Mouse (Mus musculus): ENCODE measurements around the gene Nxt2.
"Not testable (repeated sequence)": the region's sequence is repeated elsewhere in the genome, so short reads cannot be mapped to it uniquely, and the experiment has no call there.

The Nxt2 gene

GRCm38 (mm10) chrX:142226542-142226941 is at the start of gene Nxt2:
Nxt2 (plus strand) TSS chrX:142226770.
- DNase-seq = no peak

DNA sequence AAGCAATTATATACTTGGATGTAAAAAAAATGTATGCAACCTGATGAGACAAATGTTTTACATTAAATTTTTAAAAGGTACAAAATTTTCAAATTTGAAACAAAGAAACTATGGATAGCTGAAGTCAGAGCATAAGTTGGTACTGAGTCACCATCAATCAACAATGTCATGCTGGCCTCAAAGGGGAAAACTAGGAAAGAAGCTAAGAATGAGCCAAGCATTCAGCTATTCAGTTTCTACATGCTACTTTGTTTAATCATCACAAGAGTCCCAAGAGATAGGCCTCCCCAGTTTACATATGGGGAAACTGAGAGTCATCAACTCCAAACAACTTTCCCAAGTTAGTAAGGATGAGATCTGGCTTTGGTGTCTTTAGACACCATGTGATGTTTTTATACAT is 49.6 kb upstream of the Nxt2 start:
- no peak for DNase-seq

DNA sequence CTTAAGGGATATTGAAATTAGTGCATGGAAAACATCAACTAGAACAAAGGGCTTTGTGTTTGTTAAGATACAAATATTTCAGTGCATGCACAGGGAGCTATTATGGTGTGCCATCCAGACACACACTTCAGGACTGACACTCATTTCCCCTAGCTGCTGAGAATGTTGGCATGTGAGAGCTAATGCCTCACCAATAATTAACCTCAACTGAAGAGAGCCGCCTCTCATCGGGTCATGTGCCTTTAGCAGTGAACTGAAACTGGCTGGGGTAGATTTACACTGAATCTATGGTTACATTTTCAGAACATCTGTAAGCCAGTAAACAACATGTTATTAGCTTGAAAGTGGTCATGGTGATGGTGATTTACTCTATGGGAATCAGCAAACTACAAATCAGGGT is 44.5 kb upstream of the Nxt2 start:
- no peak for DNase-seq

GRCm38 (mm10) chrX:142189023-142189703 is 37.4 kb upstream of the Nxt2 start:
- DNase-seq = peak; percentile 18

GRCm38 (mm10) chrX:142190355-142190754 is 36.2 kb upstream of the Nxt2 start:
- DNase-seq = no peak

DNA sequence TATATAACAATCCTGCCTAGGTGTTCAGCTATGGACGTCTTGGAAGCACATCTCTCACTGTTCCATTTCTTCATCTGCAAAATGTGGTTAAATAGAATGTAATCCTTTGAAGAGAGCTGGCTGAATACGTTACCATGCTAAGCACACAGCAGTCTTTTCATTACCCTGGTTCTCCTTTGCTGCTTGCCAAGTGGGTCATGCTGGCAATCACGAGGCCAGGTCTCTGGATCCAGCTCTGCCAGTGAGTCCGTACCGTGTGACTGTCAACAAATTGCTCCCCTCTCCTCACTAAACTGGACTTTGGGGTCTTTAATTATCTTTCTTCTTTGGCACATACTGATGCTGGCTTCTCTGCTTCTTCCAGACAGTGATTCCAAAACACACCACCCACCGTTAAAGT is 32.1 kb upstream of the Nxt2 start:
- peak; percentile 3 for DNase-seq

DNA sequence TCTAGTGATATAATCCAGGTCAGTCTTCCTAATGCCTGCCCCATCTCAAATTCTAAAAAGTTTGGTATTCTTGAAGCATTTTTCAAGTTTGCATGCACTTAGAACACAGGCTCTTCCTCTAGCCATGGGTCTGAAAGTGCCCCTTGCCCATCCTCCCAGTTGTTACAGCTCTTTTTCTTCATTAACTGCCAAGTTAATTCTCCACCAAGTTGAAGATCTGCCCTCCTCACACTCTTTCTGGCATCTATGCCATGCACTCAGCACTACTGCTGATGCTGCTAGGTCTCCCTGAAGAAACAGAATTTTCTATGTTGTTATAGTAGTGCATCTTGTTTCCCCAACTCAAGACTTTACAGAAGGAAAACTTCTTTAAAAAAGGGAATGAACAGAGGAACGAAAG is 31.0 kb upstream of the Nxt2 start:
- no peak for DNase-seq

DNA sequence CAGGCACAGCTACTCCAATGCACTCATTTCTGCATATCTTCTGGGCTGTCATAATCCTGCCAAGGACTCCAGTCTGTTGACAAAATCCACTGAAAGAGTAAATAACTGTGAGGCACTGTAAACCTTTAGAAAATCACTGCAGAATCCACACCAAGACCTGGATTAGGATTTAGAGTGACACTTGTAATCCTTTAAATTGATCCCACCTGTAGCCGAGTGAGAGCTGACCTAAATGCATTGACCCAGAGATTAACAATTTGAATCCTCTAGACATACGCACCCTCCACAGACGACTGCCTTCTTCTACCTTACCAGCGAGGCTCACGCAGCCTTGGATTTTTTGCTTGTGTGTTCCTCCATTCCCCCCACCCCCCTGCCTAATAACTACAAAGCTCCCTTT is 29.7 kb upstream of the Nxt2 start, which contains the start of gene Gucy2f:
Gene Gucy2f (minus strand): TSS at position 101 of the 400 bp plus-strand sequence.
- no peak for DNase-seq

GRCm38 (mm10) chrX:142200295-142200694 is 26.3 kb upstream of the Nxt2 start:
- DNase-seq = peak; percentile 10

DNA sequence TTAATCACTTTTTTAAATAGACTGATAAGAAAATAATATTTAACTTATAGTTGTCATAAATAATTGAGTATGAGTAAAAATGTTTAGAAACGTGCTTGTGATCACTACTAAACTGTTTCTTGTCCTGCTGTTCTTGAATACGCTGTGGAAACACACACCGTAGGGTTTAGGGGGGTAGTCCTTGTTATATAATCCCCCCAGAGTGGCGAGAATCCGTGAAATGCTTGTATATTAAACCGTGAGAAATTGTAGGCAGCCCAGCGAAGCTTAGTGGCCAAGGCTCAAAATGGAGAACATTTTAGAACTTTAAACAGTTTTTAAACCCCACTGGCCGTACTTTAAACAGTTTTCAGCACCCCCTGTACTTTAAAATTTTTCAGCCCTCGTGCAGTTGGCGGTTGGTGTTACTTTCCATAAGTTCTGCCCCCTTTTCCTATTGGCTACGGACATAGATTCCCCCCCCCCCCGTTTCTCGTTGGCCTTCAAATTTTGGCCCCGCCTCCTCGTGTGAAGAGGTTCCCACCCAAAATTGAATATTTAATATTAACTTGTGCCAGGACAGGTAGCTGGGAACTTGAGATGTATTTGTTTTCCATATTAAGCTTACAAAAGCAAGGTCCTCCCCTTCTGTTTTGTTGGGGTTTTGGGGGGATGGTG is 956 bp downstream of the Nxt2 start:
- peak; percentile 14 for DNase-seq

GRCm38 (mm10) chrX:142228055-142228768 is 1.6 kb downstream of the Nxt2 start:
- peak; percentile 84 for DNase-seq

DNA sequence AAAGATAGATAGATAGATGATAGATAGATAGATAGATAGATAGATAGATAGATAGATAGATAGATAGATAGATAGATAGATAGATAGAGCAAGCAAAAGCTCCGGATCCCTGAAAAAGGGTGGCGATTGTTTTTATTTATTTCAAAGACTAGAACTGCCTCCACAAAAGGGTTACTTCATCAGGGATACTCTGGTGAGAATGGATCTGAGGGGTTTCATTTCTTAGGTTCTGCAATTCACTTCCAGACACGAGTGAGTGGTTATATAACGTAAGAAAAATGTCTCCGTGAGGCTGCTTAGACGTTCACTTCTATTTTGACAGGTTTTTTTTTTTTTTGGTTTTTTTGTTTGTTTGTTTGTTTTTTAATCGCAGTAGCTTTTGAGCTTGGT is 2.2 kb downstream of the Nxt2 start:
- no peak for DNase-seq

GRCm38 (mm10) chrX:142236146-142236545 is 9.6 kb downstream of the Nxt2 start:
- not testable (repeated sequence) for DNase-seq

GRCm38 (mm10) chrX:142237101-142237500 is 10.5 kb downstream of the Nxt2 start:
- DNase-seq = no peak

DNA sequence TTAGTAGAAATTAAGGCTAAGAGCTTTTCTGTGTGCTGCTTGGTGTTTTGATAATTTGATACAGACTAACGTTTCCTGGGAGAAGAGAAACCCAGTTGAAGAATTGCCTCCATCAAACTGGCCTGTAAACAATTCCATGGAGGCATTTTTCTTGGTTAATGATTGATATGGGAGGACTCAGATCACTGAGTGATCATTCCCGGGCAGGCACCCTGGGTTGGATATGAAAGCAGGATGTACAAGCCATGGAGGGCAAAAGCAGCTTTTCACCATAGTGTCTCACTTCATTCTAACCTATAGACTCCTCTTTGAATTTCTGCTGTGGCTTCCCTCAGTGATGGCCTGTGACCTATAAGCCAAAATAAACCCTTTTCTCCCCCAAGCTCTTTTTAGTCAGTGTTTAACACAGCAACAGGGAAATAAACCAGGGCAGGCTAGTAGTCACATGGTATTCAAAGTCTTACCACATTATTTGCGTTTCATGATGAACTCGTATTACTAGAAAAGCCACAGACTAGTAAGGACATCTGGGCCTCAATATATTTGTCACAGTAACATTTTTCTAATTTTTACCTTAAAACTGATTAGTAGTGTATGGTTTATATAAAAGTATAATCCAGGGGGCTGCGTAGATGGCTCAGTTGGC is 19.2 kb downstream of the Nxt2 start:
- no peak for DNase-seq

DNA sequence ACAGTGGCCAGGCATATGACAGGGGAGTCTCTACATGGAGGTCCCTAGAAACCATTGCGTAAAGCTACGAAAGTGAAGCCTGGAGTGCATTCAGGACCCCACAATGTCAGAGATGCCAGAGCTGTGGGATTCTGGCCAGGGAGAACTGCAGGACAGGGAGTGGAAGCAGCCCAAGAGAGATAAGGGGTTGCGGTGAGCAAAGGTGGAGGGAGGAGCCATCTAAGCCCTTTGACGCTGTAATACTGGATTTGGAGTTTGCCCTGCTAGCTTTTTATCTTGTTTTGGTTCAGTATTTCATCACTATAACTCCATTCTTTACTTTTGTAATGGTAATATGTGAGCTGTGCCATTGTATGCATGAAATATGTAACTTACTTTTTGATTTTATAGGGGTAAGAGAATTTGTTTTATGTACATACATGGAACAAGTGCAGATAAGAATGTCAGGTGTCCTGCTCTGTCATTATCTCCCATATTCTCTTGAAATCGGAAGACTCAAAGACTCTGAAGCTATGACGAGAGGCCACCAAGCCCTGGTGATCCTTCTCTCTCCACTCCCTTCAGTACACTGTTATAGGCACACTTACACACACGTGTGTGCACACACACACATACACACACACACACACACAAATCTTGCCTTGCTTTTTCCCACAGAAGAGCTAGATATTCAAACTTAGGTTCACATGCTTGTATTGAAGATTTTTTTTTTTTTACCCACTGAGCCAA is 23.6 kb downstream of the Nxt2 start:
- no peak for DNase-seq

DNA sequence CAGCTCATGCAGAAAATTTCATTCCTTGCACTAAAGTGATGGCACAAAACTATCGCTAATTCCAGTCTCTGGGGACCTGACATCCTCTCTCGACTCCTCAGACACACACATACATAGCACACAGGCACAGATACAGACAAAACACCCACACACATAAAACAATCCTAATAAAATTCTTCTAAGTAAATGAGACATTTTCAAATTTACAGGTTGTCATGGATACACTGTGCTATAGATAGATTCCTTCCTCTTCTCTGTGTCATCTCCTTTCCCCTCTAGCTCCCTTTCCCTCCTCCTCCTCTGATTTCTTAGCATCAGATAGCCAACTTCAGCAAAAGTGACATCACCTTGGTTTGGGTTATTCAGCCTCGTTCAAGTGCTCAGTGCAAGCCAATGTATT is 49.5 kb downstream of the Nxt2 start:
- DNase-seq = no peak

DNA sequence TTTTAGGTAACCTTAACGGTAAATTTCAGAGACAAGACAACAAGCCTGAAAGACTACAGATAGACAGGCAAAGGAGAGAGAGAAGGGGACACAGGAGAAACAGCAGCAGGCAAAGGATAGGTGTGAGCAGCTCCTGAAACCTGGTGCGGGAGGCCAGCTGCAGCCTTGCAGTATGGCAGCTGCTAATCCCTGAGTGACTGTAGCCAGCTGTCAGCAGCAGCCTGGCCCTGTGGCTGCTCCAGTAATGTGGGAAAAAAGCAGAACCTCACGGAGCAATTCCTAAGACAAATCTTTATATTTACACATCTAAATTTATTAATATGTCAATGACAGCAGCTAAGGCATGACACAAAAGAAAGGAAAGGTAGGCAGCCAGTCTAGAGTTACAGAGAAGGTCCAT is 50.0 kb downstream of the Nxt2 start:
- DNase-seq = no peak

DNA sequence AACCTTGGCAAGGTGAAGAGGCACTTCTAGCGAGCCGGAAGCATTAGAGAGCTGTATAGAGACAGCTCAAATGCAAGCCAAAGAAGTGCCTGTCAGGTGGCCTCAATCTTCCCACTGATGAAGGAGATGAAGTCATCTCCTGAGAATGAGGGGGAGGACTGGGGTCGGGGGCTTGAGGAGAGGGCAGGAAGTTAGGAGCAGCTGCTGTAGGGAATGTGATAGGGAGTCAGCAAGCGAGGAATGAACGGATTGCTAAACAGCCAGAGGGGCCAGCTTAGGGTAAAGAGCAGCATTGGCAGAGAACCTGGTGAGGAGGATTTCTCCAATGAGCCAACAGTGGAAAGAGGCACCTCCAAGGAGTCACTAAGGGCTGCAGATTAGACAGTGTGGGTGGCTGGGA is 59.3 kb downstream of the Nxt2 start:
- DNase-seq = no peak
